Mouse (Mus musculus): ENCODE results near the gene Prdm16.

Prdm16 gene

DNA sequence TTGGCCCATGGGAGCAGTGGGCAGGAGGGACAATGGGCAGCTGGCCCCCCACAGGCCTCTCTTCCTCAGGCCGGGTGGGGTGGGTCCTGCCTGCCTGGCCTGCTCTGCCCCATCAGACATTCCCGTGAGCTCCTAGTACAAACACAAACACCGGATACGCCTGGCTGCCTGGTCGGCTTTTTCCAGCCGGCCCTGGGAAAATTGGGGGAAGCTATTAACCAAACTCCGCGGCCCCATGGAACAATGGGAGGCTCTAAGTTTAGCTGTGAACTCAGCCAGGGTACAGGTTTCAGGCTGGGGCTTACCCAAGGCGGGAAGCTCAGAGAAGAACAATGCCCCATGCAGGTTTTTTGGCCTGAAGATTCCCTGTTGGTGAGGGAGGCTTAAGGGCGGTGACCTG, 300.0 kb downstream of the Prdm16 start:
- DNase-seq (ENCODE audit: low read depth, low spot score) = no peak

DNA sequence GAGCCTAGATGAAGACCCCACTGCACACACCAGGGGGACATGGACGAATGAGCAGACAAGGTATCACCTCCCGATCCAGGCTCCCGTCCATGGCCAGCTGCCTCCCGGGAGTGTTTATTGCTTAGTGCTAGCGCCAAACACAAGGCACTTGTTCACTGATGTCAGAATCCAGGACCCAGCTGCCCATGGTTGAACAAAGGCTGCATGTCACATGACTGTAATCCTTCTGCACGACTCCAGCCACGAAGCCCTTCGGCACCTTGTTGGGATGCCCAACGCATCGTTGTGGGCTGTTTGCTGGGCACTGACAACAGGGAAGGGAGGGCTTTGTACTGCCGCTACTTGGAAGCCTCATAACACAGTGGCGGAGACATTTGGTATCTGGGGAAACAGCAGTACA, 300.9 kb downstream of the Prdm16 start, which contains the start of gene B230104I21Rik:
Gene B230104I21Rik, plus strand, starts transcription at position 367 of the 400 bp plus-strand sequence.
- DNase-seq (ENCODE audit: low read depth, low spot score) = no peak

DNA sequence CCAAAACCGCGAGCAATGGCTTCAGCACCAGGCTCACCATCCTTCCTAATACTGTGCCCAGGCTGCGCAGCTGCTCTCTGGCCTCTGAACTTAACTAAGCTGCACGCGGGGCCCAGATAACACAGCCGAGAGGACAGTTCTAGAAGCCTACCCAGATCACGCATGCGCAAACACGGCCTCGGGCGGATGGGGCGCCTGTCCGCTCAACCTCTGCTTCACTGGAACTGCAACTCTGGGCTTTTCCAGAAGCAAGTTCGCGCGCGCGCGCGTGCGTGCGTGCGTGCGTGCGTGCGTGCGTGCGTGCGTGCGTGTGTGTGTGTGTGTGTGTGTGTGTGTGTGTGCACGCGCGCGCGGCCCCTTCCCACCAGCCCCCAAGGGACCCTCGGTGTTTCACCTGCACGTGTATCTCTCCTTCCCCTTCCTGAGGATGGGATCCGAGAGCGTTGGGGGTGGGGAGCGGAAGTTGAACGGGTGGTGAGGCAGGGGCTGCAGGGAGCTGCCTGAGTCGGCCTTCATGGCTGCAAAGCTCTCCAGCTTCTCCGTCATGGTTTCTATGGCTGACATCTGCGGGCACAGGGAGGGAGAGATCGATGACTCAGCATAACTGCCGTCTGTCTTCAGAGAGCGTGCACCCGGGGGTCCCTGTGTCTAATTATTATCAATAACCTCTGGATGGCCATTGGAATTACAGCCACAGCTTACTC, 301.8 kb downstream of the Prdm16 start:
- no peak for DNase-seq (ENCODE audit: low read depth, low spot score)

DNA sequence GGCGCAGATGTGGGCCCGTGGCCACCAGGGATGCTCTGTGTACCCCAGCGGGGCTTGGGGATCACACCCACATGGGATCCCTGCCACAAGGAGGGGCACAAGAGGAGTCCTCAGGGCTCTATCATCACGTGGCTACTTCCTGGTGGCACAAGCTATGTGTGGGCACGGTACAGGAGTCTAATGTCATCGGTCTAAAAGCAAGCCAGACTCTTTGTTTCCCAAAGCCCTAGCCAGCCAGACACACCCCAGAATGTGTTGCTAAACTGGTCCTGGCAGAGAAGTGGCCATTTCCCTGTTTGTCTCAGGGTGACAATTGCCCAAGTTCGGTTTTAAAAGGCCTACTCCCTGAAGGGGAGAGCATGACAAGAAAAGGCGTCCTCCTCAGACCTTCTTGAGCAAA, 303.4 kb downstream of the Prdm16 start:
- no peak for DNase-seq (ENCODE audit: low read depth, low spot score)

DNA sequence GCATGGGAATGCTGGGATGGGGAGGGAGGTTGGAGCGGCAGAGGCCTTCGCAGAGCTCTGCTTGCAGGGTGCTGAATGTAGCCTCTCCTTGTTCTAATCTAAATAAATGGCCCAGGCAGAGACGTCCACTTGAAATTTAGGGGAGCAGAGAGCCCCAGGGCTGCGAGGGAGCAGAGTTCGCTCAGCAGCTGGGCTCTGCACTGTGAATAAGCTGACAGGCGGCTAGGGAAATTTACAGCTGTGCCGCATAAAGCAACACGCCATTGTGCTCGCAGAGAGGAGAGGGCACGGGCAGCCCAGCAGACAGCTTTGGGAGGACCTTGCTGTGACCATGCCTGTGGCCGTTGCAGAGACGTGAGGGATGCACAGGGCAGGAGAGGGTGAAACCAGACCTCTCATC, 305.4 kb downstream of the Prdm16 start:
- DNase-seq (ENCODE audit: low read depth, low spot score) = no peak

DNA sequence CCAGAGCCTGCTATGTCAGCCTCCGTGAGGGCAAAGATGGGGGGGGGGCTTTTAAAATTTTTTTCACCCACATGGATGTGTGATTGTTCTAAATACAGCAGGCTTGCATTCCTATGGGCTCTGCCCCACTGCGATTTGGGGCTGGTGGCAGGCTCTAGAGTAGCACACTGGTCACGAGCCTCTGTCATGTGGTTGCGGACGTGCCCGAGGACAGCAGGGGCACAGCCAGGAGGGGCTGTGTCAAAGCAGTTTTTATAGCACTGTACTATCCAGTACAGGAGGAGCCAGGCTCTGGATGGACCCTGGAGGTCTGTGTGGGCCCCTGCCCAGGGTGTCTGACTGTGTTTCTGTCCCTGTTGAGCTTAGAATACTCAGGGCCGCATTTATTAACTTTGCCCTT, 306.7 kb downstream of the Prdm16 start:
- no peak for DNase-seq (ENCODE audit: low read depth, low spot score)

DNA sequence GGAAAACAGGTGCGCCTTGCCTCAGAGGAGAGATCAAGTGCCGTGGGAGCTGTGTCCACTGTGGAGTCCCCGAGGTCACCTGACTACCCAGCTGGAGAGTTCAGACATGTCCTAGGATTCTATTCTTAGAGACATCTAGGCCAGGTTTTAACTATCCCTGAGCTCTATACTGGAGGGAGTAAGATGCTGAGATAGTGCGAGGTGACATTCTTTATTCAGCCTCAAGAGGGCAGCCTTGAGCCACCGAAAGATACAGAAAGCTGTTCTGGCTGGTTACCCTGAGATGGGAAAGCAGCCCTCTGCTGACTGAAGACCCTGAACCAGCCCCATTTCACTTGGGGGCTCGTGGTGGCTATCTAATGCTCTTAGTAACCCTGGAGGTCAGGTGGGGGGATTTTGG, 307.8 kb downstream of the Prdm16 start:
- DNase-seq (ENCODE audit: low read depth, low spot score) = peak; percentile 58

DNA sequence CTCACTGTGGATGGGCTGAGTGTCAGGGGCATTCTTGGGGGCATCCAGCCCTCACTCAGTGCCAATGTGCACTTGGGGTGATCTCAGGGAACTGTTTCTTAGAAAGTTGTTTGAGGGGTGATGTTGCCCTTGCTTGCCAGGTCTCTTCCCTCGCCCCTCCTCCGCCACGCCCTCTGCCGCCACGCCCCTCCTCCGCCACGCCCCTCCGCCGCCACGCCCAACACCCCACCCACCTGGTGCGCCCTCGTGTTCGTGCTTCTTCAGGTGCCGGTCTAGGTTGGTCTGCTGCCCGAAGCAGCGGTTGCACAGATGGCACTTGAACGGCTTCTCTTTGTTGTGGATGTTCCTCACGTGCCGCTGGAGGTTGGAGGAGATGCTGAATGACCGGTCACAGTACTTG, 308.2 kb downstream of the Prdm16 start:
- no peak for DNase-seq (ENCODE audit: low read depth, low spot score)

DNA sequence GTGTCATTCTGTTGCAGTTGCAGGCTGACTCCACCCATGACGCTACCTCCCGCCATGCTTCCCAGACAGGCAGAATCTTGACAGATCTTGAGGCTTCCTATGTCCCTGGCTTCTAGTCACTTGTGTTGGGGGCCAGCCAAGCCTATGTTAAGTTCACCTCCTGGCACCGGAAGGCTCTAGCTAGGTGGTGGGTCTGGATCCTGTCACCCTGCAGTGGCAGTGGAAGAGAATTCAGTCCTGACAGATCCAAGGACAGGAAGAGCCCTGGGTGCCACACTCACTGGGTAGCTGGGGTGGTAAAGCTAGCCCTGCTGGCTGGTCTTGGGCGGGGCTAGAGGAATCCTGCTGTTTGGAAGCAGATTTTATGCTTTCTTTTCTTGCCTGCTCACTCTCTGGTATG, 311.3 kb downstream of the Prdm16 start:
- DNase-seq (ENCODE audit: low read depth, low spot score) = no peak

DNA sequence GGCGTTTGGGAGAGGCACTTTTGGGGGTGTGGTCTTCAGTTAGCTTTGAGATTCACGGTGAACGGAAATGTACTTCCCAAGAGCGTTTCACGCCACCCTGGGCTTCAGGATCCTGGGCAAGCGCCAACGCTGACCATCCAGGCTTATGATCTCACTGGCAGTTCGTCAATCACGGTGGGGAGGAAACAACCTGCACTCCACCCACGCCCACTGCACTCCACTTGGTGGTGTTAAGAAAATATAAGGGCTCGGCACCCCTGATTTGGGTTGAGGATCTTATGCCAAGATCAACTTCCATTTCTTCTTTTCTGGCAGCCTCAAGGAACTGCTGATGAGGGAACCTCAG, 323.1 kb downstream of the Prdm16 start:
- no peak for DNase-seq (ENCODE audit: low read depth, low spot score)

DNA sequence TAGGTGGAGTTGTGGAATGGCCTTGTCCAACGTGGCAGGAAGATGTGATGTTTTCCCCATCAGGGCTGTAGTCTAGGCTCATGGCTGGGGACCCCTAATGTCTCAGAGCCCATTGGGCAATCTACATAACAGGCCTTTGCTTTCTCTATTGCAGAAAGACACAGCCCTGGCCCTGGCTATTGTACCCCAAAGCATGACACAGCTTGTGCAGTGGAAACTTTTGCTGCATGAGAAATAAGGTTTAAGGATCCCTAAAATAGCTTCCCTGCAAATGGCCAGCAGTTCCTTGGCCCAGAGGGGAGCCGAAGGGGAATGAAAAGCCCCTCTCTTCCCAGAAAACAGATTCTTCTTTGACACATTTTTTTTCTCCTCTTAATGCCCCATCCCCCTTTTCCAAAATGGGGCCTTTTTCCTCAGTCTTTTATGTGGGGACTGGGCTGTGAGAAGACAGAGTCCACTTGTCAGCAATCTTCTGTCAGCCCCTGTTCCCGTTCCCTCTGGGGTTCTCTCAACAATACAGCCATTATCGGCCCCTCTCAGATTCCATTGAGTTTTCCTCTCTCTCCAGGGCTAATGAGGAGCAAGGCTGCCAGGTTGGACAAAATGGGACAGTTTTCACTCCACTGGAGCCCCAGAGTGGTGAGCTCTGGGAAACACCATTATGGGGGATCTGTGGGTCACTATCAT, 323.6 kb downstream of the Prdm16 start:
- DNase-seq (ENCODE audit: low read depth, low spot score) = no peak

DNA sequence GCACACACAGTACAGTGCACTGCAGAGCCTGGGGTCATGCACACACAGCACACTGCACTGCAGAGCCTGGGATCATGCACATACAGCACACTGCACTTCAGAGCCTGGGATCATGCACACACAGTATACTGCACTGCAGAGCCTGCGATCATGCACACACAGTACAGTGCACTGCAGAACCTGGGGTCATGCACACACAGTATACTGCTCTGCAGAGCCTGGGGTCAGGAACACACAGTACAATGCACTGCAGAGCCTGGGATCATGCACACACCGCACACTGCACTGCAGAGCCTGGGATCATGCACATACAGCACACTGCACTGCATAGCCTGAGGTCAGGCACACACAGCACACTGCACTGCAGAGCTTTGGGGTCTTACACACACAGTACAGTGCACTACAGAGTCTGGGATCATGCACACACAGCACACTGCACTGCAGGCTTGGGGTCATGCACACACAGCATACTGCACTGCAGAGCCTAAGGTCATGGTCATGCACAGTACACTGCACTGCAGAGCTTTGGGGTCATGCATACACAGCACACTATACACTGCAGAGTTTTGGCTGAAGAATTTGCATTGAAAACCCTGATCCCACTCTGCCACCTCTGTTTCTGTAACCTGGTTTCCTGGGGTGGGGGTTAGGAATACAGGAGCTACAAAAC, 324.4 kb downstream of the Prdm16 start:
- no peak for DNase-seq (ENCODE audit: low read depth, low spot score)

DNA sequence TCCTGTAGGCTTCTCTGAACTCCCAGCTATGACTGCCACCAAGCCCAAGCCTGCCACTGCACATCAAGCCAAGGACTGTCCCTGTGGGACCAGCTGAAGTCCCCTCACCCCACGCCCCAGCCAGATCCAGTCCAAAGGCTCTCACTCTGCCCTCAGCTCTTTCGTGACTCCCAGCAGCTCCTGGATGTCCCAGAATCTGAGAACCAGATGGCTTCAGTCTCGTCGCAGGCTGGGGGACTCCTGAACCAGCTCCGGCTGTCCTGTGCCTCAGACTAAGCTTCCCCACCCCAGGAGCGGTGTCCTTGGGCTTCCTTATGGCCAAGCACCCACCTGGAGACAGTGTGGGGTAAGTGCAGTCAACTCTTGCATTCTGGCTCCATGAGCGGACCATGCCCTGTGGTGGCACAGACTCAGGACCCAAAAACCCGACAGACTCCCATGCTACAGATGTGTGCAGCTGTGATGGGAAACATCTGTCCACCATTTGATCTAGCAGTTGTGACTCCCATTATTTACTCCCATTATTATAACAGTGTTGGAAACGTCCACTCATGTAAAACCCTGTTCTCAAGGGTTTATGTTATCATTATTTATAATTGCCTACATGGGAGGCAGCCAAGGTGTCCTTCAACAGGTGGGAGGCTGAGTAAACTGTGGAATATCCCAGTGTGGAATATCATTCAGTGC, 326.0 kb downstream of the Prdm16 start:
- no peak for DNase-seq (ENCODE audit: low read depth, low spot score)

DNA sequence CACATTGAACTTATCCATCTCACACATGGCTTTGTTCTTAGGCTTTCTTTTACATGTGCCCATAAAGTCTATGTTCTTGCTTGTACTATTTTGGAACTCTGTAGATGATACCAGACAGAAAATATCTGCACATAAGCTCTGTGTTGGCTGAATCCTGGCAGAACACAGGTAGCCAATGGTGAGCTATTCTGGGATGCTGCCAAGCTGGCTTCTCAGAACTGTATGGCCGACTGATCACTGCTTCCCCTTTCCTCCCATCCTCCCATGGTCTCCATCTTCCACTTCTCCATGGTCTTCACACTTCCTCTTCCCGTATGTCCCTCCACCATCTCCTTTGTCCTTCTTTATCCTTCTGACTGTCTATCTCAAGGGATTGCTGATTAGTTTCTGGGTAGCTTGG, 327.5 kb downstream of the Prdm16 start:
- DNase-seq (ENCODE audit: low read depth, low spot score) = no peak

DNA sequence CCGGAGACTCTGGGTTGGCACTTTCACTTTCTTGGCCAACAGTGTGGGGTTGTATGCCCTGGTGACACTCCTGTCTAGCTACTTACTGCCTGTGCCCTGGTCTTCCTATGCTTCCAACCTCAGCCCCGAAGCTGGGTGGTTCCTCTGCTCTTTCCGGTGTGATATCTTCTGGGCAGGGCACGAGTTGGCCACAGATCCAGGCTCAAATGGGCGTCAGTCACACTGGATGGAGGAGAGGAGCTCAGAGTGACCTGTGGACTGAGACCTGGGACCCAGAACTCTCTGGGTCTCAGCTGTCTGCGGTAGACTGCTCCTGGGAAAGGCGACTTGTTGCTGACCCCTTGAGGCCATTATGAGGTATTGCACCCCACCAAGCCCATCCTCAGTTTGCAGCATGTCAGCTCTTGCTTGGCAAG, 335.2 kb downstream of the Prdm16 start, which contains the start of gene Arhgef16:
Gene Arhgef16, minus strand, starts transcription at position 211 of the 416 bp plus-strand sequence.
- DNase-seq (ENCODE audit: low read depth, low spot score) = peak; percentile 31

DNA sequence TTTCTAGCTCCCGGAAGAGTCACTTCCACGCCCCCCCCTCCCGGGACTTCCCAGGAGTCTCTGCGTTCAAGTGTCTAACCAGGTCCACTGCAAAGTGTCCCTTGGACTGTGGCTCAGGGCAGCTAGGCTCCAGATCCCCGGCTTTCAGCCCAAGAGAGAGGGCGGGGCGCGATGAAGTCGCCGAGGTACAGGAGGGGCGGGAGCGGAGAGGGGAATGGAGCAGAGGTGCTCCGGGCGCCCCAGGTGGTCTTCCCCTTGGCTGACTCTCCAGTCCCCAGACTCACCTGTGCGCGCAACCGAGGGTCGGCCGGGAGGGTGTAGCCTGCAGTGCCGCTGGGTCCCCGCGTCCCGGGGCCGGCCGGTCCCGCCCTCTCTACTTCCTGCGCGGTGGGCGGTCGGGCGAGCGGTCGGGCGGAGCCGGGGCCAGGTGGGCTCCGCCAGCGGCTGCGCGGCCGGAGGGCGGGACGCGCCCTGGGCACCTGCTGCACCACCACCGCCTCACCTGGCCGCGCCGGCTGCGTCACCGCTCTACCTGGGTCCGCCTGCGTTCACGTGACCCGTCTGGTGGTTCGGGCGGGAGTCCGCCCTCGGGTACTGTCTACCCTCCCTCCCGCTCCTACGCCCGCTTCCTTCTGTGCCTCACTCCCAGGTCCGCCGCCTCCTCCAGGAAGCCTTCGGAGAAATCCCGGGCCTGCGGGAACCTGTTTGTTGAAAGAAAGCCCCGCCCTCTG, 337.0 kb downstream of the Prdm16 start:
- DNase-seq (ENCODE audit: low read depth, low spot score) = peak; percentile 49

DNA sequence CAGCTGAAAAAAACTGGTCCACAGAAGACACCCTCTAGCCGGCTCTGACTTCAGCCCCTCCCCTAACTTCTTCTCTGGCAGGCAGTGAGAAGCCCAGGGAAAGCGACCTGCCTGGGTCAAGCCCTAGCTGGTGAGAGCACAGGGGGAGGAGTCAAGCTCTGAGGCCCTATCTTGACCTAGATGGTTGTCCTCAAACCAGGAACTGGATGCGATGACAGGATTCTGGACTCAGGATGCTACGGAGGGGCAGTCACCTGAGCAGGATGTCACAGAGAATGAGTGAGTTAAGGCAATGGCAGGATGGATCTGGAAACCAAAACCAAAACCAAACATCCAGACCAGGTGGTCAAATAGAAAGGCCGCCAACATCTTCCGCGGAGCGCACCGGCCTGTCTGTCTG, 338.9 kb downstream of the Prdm16 start:
- peak; percentile 57 for DNase-seq (ENCODE audit: low read depth, low spot score)

DNA sequence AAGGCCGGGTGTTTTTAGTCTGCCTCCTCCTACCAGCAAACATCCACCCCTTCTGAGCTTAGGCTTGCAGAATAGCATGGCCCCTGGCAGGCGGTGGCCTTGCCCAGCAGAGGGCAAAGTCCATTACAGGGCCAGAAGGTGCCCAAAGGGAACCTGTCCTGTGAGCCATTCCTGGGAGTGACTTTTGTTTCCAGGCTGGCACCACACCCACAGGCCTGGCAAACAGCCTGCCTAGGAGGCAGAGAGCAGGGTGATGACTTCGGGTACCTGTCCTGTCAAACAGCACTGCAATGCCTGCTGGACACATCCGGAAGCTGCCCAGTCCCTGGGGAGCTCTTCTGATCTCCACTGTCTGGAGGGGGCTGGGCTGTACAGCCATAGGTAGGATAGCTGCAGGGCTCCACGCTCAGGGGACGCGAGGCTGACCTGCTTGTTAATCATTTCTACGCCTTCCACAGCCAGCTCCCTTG, 342.4 kb downstream of the Prdm16 start:
- DNase-seq (ENCODE audit: low read depth, low spot score) = no peak

DNA sequence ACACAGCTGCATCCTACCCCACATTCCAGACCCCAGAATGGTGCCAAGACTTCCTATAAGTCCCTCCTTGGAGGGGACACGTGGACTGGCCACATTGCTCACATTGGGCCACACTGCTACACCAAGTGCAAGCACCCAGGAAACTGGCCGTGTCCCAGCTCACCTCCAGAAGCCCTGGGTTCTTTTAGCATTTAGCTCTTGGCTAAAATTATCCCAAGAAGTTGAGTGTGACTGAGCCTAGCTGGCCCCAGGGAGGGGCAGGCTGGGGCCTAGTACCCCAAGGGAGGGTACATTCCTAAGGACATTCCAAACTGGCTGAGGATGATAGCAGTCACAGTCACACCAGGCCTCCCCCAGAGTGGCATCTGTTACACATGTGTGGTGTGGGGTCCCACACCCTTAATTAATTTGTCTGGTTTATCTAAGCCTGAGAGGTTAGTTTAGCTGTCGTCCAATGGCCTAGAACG, 342.9 kb downstream of the Prdm16 start:
- DNase-seq (ENCODE audit: low read depth, low spot score) = no peak

DNA sequence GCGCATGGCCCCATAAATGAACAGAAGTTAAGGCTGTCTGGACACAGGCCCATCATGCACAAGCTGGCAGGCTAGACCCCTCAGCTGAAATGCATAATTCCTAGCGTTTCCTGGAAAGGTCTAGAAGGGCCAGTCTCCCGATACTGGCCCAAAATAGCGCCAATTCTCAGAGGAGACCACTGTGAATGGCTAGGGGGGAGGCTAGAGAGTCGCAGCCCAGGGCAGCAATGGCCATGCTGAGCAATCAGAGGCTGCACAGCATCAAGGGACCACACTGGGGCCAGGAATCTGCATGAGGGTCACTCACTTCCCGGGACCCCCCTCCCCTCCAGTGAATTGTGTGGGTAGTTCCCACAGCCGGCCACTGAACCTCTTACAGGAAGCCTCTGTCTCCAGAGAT, 353.0 kb downstream of the Prdm16 start:
- no peak for DNase-seq (ENCODE audit: low read depth, low spot score)

DNA sequence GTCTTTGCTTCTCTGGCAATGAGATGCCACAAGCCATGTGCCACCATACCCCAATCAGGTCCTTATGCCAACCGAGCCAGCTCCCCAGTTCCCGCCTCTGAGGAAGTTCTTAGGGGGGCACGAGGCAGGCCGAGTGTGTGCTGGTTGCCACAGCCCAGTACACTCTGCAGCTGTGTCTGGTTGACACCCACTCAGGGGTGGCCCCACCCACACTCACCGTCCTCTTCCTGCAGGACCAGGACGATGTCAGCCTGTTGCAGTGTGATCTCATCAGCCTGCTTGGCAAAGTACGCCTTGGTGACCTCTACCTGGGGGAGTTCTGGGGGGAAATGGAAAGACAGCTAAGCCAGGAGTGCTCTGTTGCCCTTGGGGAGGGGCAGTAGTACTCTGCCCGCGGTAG, 357.2 kb downstream of the Prdm16 start:
- no peak for DNase-seq (ENCODE audit: low read depth, low spot score)
